In the genomic region with DNA sequence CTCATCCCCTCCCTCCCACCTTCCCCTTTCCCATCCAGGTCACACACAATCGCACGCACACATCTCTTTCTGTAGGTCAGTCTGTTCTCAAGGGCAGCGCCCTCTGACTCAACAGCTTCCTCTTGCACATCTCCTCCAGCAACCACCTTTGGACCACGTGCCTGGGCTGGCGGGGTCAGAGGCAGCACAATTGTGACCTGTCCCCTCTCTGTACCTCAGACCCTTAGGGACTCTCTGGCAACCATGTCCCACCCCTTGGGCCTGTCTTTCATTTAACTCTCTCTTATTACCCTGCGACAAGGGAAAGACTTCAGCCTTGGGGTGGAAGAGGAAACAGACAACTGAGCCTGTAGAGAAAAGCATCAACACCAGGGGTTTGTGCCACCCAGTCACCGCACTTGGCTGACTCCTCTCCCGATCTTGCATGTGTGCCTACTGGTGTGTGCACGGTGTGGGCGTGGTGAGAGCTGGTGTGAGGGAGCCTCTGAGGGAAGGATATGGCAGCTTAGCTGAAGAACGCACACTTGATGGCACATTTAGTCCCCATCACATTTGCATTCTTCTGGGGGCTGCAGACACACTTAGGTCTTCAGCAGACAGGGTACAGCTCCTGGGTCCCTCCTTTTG, we compare ENCODE assay signal across 13 mouse cellular contexts. TPM values are rescaled to one million over a fixed set of nuclear protein-coding genes. Genes with fewer than 3 reads are reported as not detected.
A peak's percentile ranks its signal among the peaks of the same experiment; 100 is the strongest.
DNase-seq lines count a peak whose midpoint lies in the region; ATAC-seq and TF ChIP-seq lines count a peak whose summit lies in the region.
"Had no signal": no experiment of that assay in that cellular context is flagged by ENCODE, and none has a peak within 500 bp of the region (broad histone marks: within the 10 kb centered on the region; RNA-seq: fewer than 3 reads in every experiment).

No protein-coding gene starts in this region.

- peak overlapping the region; percentile 83 for H3K27ac ChIP-seq in bone marrow, adult 2 months (ENCODE audit: control insufficient read depth, insufficient read depth, low read depth, low read length, poor library complexity)
- peak overlapping the region; percentile 69 for H3K27ac ChIP-seq in liver, postnatal 0 days (ENCODE audit: low read depth)
- H3K27ac ChIP-seq: heart, embryonic 15.5 days; neural tube, embryonic 13.5 days had no signal

- peak; percentile 33; the same call in 1 of the 2 replicates for ATAC-seq in liver, postnatal 0 days

- DNase-seq in CD4-positive, CD25-positive, alpha-beta regulatory T cell, adult 2 months (ENCODE audit: low read depth, low spot score), result peak; percentile 66
- peak; percentile 67 for DNase-seq in liver, postnatal 0 days
- peak; percentile 79 to 85 for DNase-seq in spleen, postnatal 36 days (ENCODE audit: low spot score in 2 of 2)
- DNase-seq in embryo, embryonic 10 days (ENCODE audit: low spot score), result no peak
- no peak for DNase-seq in gastrocnemius, postnatal 4 days (ENCODE audit: low spot score in 2 of 2)
- DNase-seq in ovary, postnatal 36 days (ENCODE audit: low spot score), result no peak
- no peak for DNase-seq in MN1 (ENCODE audit: low spot score)
- DNase-seq: lung, embryonic 14.5 days had no signal

- H3K36me3 ChIP-seq in liver, postnatal 0 days (replicated peaks; ENCODE audit: insufficient read depth, low read length), result no peaks in the 10 kb centered on the region
- H3K36me3 ChIP-seq: heart, embryonic 15.5 days; neural tube, embryonic 13.5 days had no signal

- no peak for TF ChIP-seq CTCF in bone marrow, adult 2 months (IDR thresholded peaks at IDR 0.05; ENCODE audit: control insufficient read depth, insufficient read depth, low read length)
- no peak for TF ChIP-seq CTCF in liver, postnatal 0 days (IDR thresholded peaks at IDR 0.05; ENCODE audit: low read depth)

- H3K9me3 ChIP-seq in liver, postnatal 0 days (ENCODE audit: low read length), result no peaks in the 10 kb centered on the region
- H3K9me3 ChIP-seq: heart, embryonic 15.5 days; neural tube, embryonic 13.5 days had no signal

- no peak for TF ChIP-seq EP300 in liver, postnatal 0 days (IDR thresholded peaks at IDR 0.05; ENCODE audit: low read depth)

- H3K9ac ChIP-seq in liver, postnatal 0 days (replicated peaks), result no peak overlapping the region
- H3K9ac ChIP-seq: heart, embryonic 15.5 days; lung, embryonic 14.5 days; neural tube, embryonic 13.5 days had no signal

- H3K4me2 ChIP-seq in liver, postnatal 0 days (ENCODE audit: low read depth, low read length), result peak overlapping the region; percentile 79
- H3K4me2 ChIP-seq: heart, embryonic 15.5 days; lung, embryonic 14.5 days; neural tube, embryonic 13.5 days had no signal

- 3% methylated on average over 11 of the region's 11 CpGs for WGBS in bone marrow, adult 2 months
- 37% methylated on average over 11 of the region's 11 CpGs for WGBS in liver, postnatal 0 days (ENCODE audit: insufficient replicate concordance)

- H3K4me1 ChIP-seq in bone marrow, adult 2 months (ENCODE audit: control insufficient read depth, insufficient read depth, low read length), result peaks cover 14% of the 10 kb centered on the region; the same call in 1 of the 2 replicates
- H3K4me1 ChIP-seq in liver, postnatal 0 days (ENCODE audit: insufficient read depth), result peaks cover 41% of the 10 kb centered on the region
- H3K4me1 ChIP-seq: neural tube, embryonic 13.5 days had no signal

- H3K27me3 ChIP-seq in liver, postnatal 0 days (ENCODE audit: insufficient read depth, low read length), result no peaks in the 10 kb centered on the region
- H3K27me3 ChIP-seq: neural tube, embryonic 13.5 days had no signal

- no peak for TF ChIP-seq POLR2A in bone marrow, adult 2 months (IDR thresholded peaks at IDR 0.05; ENCODE audit: borderline replicate concordance, control insufficient read depth, low read depth, low read length)

- H3K4me3 ChIP-seq in bone marrow, adult 2 months (replicated peaks; ENCODE audit: control insufficient read depth, low read depth, low read length), result peak overlapping the region; percentile 59
- H3K4me3 ChIP-seq in liver, postnatal 0 days (ENCODE audit: low read depth, low read length), result peak overlapping the region; percentile 40
- H3K4me3 ChIP-seq: heart, embryonic 15.5 days; neural tube, embryonic 13.5 days had no signal

RNA-seq across cellular contexts. Expression of a gene that starts 2.7 kb away (rescaled TPM):
- 29.7 and 49.2 TPM in 2 replicates for polyA plus RNA-seq in bone marrow, adult 2 months (2011; ENCODE audit: insufficient read depth, insufficient read length, low replicate concordance, missing spikeins)
- 4.9 and 5.6 TPM in 2 replicates for polyA plus RNA-seq in liver, postnatal 0 days (2015; fragmentation: Nextera tagmentation; extraction: Ambion mirVana)
- under 1 TPM; 0.54 to 0.91 TPM for total RNA-seq in gastrocnemius, postnatal 4 days (2021)
- polyA plus RNA-seq: embryonic facial prominence, embryonic 11.5 days; lung, embryonic 14.5 days had no signal

RNA-seq across cellular contexts. Expression of a gene that starts 12.9 kb away (rescaled TPM):
- polyA plus RNA-seq in bone marrow, adult 2 months (2011; ENCODE audit: insufficient read depth, insufficient read length, low replicate concordance, missing spikeins), result 1.4 and 10.6 TPM in 2 replicates
- 148 and 151 TPM in 2 replicates for polyA plus RNA-seq in liver, postnatal 0 days (2015; fragmentation: Nextera tagmentation; extraction: Ambion mirVana)
- total RNA-seq in gastrocnemius, postnatal 4 days (2021), result 1 to 10 TPM; 4.6 to 5.2 TPM

RNA-seq across cellular contexts. Expression of a gene that starts 43.8 kb away (rescaled TPM):
- polyA plus RNA-seq in bone marrow, adult 2 months (2011; ENCODE audit: insufficient read depth, insufficient read length, low replicate concordance, missing spikeins), result 13.6 and 36.8 TPM in 2 replicates
- 7.6 and 8.1 TPM in 2 replicates for polyA plus RNA-seq in liver, postnatal 0 days (2015; fragmentation: Nextera tagmentation; extraction: Ambion mirVana)
- total RNA-seq in gastrocnemius, postnatal 4 days (2021), result 1 to 10 TPM; 1.3 to 1.8 TPM

RNA-seq across cellular contexts. Expression of a gene that starts 47.8 kb away (rescaled TPM):
- 3.1 TPM in 1 of 2 replicates, not detected in the other for polyA plus RNA-seq in bone marrow, adult 2 months (2011; ENCODE audit: insufficient read depth, insufficient read length, low replicate concordance, missing spikeins)
- polyA plus RNA-seq in liver, postnatal 0 days (2015; fragmentation: Nextera tagmentation; extraction: Ambion mirVana), result 0.59 and 1.8 TPM in 2 replicates
- under 1 TPM in 1 of 2 experiments, not detected in 1; 0.47 TPM for total RNA-seq in gastrocnemius, postnatal 4 days (2021)
- total RNA-seq: layer of hippocampus, postnatal 25 days had no signal
- polyA plus RNA-seq: embryonic facial prominence, embryonic 11.5 days; heart, embryonic 15.5 days; lung, embryonic 14.5 days; neural tube, embryonic 13.5 days had no signal

Comparison
In these comparisons a context has a peak if more than half of its experiments do, and no peak if none do; other contexts are left out.
1. DNase-seq: peak in CD4-positive, CD25-positive, alpha-beta regulatory T cell, adult 2 months (single experiment), liver, postnatal 0 days (single experiment) and spleen, postnatal 36 days (2 of 2); none in embryo, embryonic 10 days (single experiment), gastrocnemius, postnatal 4 days (0 of 2), ovary, postnatal 36 days (single experiment) and MN1 (single experiment).
2. RNA of a gene that starts 12.9 kb away (polyA plus RNA-seq): 148 to 151 TPM in liver, postnatal 0 days; 1.4 to 10.6 TPM in bone marrow, adult 2 months; every median in the first group is over 10 times any median in the second.